ENCODE assay signal across 8 mouse cellular contexts in genomic region chr6:119902204-119903080, GRCm38 (mm10). TPM values are rescaled to one million over a fixed set of nuclear protein-coding genes. Genes with fewer than 3 reads are reported as not detected.
DNase-seq lines count a peak whose midpoint lies in the region; ATAC-seq and TF ChIP-seq lines count a peak whose summit lies in the region.

Rad52 (plus strand) TSS chr6:119902698.

- DNase-seq in 3T3-L1 (ENCODE audit: low read depth, low spot score), result peak; percentile 96
- DNase-seq in adrenal gland, postnatal 4 days (ENCODE audit: low spot score in 2 of 2), result peak; percentile 49 to 75
- DNase-seq in embryonic facial prominence, embryonic 14.5 days (ENCODE audit: low spot score), result peak; percentile 96
- peak; percentile 91 for DNase-seq in heart, adult 8-10 months (ENCODE audit: low spot score)
- DNase-seq in kidney, adult 9 months, result peak; percentile 90
- peak; percentile 92 for DNase-seq in limb, embryonic 14.5 days (ENCODE audit: low spot score)
- DNase-seq in midbrain, postnatal 0 days (ENCODE audit: low spot score), result peak; percentile 93
- DNase-seq in spleen, postnatal 14 days (ENCODE audit: low spot score in 2 of 2), result peak; percentile 69 to 74

- no peaks in the 10 kb centered on the region for H3K27me3 ChIP-seq in embryonic facial prominence, embryonic 14.5 days (replicated peaks; ENCODE audit: control insufficient read depth, insufficient read depth, low read length)
- H3K27me3 ChIP-seq in limb, embryonic 14.5 days (ENCODE audit: control insufficient read depth, insufficient read depth, low read length), result no peaks in the 10 kb centered on the region
- H3K27me3 ChIP-seq in midbrain, postnatal 0 days (ENCODE audit: insufficient read depth, low read length), result no peaks in the 10 kb centered on the region

- TF ChIP-seq POLR2A in limb, embryonic 14.5 days (IDR thresholded peaks at IDR 0.05; ENCODE audit: borderline replicate concordance, extremely low read depth, insufficient read depth, insufficient read length), result 0 out of 2 replicates have a peak, but pooled peaks have one; percentile 38

- peak within 1 kb of the TSS; percentile 74 for H3K4me2 ChIP-seq in embryonic facial prominence, embryonic 14.5 days (ENCODE audit: low read depth, low read length)
- peak within 1 kb of the TSS; percentile 77 for H3K4me2 ChIP-seq in limb, embryonic 14.5 days (replicated peaks; ENCODE audit: low read depth, low read length, severe bottlenecking)
- peak within 1 kb of the TSS; percentile 66 for H3K4me2 ChIP-seq in midbrain, postnatal 0 days (ENCODE audit: low read depth, low read length, poor library complexity, severe bottlenecking)

- no peaks in the 10 kb centered on the region for H3K9me3 ChIP-seq in embryonic facial prominence, embryonic 14.5 days (ENCODE audit: control insufficient read depth, low read length)
- H3K9me3 ChIP-seq in limb, embryonic 14.5 days (ENCODE audit: control insufficient read depth, low read length), result no peaks in the 10 kb centered on the region
- no peaks in the 10 kb centered on the region for H3K9me3 ChIP-seq in midbrain, postnatal 0 days (ENCODE audit: low read length)

- TF ChIP-seq CTCF in midbrain, postnatal 0 days (IDR thresholded peaks at IDR 0.05), result no peak

- no peaks in the 10 kb centered on the region for H3K36me3 ChIP-seq in embryonic facial prominence, embryonic 14.5 days (ENCODE audit: control insufficient read depth, insufficient read depth, low read length)
- H3K36me3 ChIP-seq in limb, embryonic 14.5 days (ENCODE audit: control insufficient read depth, insufficient read depth, low read length), result no peaks in the 10 kb centered on the region; the same call in 1 of the 2 replicates
- H3K36me3 ChIP-seq in midbrain, postnatal 0 days (ENCODE audit: insufficient read depth, low read length), result peaks cover 4% of the 10 kb centered on the region; the same call in 1 of the 2 replicates

- peak within 1 kb of the TSS; percentile 96 for H3K27ac ChIP-seq in embryonic facial prominence, embryonic 14.5 days (replicated peaks; ENCODE audit: low read depth, low read length)
- peak within 1 kb of the TSS; percentile 92 for H3K27ac ChIP-seq in limb, embryonic 14.5 days (replicated peaks; ENCODE audit: low read depth, low read length)
- H3K27ac ChIP-seq in midbrain, postnatal 0 days (ENCODE audit: low read depth, low read length), result peak within 1 kb of the TSS; percentile 88

- 1% methylated on average over 66 of the region's 67 CpGs for WGBS in embryonic facial prominence, embryonic 14.5 days
- WGBS in limb, embryonic 14.5 days, result 1% methylated on average over 66 of the region's 67 CpGs
- under 1% methylated on average over 66 of the region's 67 CpGs for WGBS in midbrain, postnatal 0 days

- peaks cover 3% of the 10 kb centered on the region; the same call in 1 of the 2 replicates for H3K4me1 ChIP-seq in embryonic facial prominence, embryonic 14.5 days (ENCODE audit: control insufficient read depth, insufficient read depth, low read length)
- peaks cover 5% of the 10 kb centered on the region for H3K4me1 ChIP-seq in limb, embryonic 14.5 days (ENCODE audit: control insufficient read depth, insufficient read depth, low read length)
- no peaks in the 10 kb centered on the region; the same call in 1 of the 2 replicates for H3K4me1 ChIP-seq in midbrain, postnatal 0 days (ENCODE audit: insufficient read depth, low read length)

- ATAC-seq in embryonic facial prominence, embryonic 14.5 days (ENCODE audit: low read depth), result peak; percentile 86
- ATAC-seq in limb, embryonic 14.5 days (ENCODE audit: low FRiP score, low read depth), result peak; percentile 89
- ATAC-seq in midbrain, postnatal 0 days (ENCODE audit: low FRiP score), result peak; percentile 88

- peak within 1 kb of the TSS; percentile 94 for H3K4me3 ChIP-seq in embryonic facial prominence, embryonic 14.5 days (ENCODE audit: low read depth, low read length)
- H3K4me3 ChIP-seq in limb, embryonic 14.5 days (replicated peaks; ENCODE audit: low read length), result peak within 1 kb of the TSS; percentile 90
- H3K4me3 ChIP-seq in midbrain, postnatal 0 days (ENCODE audit: low read depth, low read length), result peak within 1 kb of the TSS; percentile 96

- H3K9ac ChIP-seq in embryonic facial prominence, embryonic 14.5 days (ENCODE audit: low read depth, low read length), result peak within 1 kb of the TSS; percentile 96
- H3K9ac ChIP-seq in limb, embryonic 14.5 days (ENCODE audit: low read depth, low read length, severe bottlenecking), result peak within 1 kb of the TSS; percentile 94
- peak within 1 kb of the TSS; percentile 84 for H3K9ac ChIP-seq in midbrain, postnatal 0 days (replicated peaks; ENCODE audit: low read length, poor library complexity, severe bottlenecking)

RNA-seq across cellular contexts. Expression of gene Rad52, which starts in this region (rescaled TPM):
- total RNA-seq in adrenal gland, postnatal 4 days (2021), result 10 to 100 TPM; 23.6 to 27.1 TPM
- polyA plus RNA-seq in embryonic facial prominence, embryonic 14.5 days (2014; fragmentation: Nextera tagmentation; extraction: Ambion mirVana), result 17.2 and 21.6 TPM in 2 replicates
- 10 to 100 TPM in 3 of 4 experiments, 1 to 10 TPM in 1; 8.5 to 11.0 (median 10.2) TPM for total RNA-seq in heart, adult 8-10 months (2022)
- 52.7 and 64.5 TPM in 2 replicates for polyA plus RNA-seq in limb, embryonic 14.5 days (2012; rRNA removed)
- polyA plus RNA-seq in limb, embryonic 14.5 days (2014; fragmentation: Nextera tagmentation; extraction: Ambion mirVana), result 22.3 and 22.5 TPM in 2 replicates
- 32.8 and 40.8 TPM in 2 replicates for total RNA-seq in midbrain, postnatal 0 days (2014; rRNA removed)
- polyA plus RNA-seq in midbrain, postnatal 0 days (2015; fragmentation: Nextera tagmentation; extraction: Ambion mirVana), result 17.7 and 20.0 TPM in 2 replicates

Comparison
In these comparisons a context has a peak if more than half of its experiments do, and no peak if none do; other contexts are left out.
1. Peak in every context shown above with its lines: DNase-seq, ATAC-seq, H3K4me3 ChIP-seq and H3K27ac ChIP-seq.